Mouse (Mus musculus) skeletal muscle tissue, postnatal 0 days (tissue): ENCODE data around the gene Sipa1l1. TPM values are rescaled to one million over a fixed set of nuclear protein-coding genes. Genes with fewer than 3 reads are reported as not detected.

Source experiments
- polyA plus RNA-seq: library from polyadenylated mRNA; unstranded; fragments of >200 nt; fragmentation: Nextera tagmentation; extraction: Ambion mirVana; gene quantifications from 2 replicates; pipeline ENCODE4 v1.2.1, GENCODE M21; 2015

Sipa1l1 gene
- polyA plus RNA-seq, result 8.4 and 10.2 TPM in 2 replicates

DNA sequence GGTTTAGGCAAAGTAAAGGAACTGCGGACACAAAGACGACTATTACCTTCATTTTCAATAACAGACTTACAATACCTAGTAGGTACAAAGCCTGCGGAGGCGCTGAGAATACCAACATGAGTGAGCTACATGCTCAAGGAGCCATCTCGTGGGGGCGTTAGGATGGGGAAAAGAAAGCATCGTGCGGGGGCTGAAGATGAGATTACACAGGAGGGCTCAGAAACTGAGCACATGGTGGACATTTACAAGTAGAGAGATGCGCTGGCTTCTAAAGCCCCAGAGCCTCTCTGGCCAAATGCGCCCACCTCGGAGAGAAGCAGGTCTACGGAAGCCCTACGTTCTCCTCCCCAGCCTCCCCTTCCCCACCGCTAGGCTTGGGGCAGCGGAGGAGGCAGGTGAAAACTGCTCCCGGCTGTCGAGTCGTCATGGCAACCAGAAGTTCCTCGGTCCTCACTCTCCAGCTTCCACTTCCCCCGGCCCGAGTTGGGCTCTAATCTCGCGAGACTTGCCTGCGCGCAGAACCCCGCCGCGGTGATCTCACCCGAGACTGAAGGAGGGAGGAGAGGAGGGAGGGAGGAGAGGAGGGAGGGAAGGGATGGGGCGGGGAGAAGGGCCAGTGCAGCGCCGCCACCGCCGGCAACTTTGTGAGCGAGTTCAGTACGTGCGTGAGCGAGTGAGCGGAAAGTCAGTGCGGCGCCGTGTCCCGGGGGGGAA, at the start of gene Sipa1l1:
Gene Sipa1l1, plus strand, starts transcription at position 501 of the 714 bp plus-strand sequence.

